Mouse (Mus musculus): ENCODE results near the gene Herc3.

Herc3 gene

DNA sequence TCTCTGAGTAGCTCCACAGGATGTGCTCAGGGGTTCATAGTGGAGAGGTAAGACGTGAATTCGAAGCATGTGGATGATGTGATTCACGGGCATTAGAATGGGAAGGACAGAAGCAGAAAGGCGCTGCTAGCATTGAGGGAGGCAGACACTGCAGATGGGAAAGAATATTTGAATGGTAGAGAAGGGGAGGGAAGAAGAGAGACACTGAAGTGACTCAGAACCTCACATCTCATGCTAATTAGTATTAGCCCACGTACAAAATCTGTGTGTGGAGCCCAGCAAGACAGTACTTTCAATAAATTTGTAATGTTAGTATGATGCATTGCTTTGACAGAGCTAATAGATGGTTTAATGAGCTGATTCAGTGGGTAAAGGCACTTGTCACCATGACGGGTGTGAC is 89.5 kb downstream of the Herc3 start:
- DNase-seq (ENCODE audit: low spot score), result no peak

DNA sequence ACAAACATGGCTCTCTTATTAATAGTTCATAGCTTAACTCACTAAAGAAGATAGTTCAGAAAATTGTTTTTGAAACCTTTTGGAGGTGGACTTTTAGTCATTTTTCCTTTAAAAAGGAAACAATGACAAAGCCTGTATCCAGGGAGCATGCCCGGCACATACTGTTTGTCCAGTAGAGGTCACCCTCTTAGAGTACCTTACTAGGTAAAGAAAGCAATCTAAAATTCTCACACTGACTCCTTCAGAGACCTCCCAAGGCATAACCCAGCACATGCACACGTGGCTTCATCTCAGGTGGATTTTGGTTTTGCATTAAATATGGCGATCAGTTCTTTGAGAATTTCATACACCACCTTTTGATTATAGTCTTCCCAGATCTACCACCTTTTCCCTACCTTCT is 90.4 kb downstream of the Herc3 start:
- no peak for DNase-seq (ENCODE audit: low spot score)

DNA sequence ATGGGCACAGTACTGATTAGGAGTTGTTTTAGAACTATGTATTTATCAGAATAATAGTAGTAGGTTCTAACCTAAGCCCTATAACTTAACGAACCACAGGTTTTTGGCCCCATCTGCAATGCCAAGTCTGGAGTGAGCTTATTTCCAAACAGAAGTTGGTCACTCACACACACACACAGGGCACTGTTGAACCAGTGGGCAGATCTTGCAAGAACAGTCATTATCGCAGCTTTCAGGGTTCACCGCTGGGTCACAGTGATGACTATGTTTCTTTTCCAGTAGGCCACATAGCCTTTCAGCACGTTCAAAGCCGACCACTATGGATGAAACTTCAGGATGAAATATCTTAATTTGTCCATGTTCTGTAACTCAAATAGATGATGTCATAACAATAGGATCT is 91.2 kb downstream of the Herc3 start:
- no peak for DNase-seq (ENCODE audit: low spot score)

DNA sequence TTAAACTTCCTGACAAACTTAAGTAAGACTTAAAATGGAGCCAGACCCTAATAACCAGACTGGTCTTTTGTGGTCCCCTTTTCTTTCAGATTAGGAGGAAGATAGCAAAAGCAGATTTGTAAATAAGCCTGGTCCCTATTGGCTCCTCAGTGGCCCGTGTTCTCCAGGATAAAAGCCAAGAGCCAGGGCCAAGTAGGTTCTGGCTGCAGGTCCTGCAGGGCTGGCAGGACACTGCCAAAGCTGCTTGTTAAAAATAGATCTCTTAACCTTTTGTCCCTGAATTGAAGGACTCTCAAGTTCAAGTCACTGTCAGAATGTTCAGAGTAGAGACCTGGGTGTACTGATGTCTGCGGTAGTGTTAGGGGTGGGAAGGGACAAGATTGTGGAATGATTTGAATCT is 96.6 kb downstream of the Herc3 start:
- no peak for DNase-seq (ENCODE audit: low spot score)

DNA sequence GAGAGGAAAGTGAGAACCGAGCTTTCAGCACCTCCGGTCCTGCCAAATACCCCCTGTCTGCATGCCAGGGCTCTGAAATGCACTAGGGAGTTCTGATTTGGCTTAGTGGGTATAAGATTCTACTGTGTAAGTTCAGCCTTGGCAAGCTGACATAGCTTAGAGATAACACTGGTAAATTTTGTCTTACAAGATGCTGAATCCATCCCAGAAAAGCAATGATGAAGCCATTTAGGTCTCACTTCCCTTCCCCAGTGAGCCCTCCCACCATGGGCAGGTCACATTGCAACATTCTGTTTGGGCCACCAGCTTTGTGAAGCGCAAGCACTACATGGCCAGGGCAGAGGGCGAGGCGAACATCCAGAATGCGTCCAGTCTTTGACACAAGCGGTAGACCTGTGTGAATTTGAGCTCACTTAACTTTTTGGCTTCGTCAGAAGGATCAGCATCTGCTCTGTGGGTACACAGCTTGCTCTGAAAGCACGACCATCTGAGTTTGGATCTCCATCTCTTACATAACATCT is 98.7 kb downstream of the Herc3 start:
- no peak for DNase-seq (ENCODE audit: low spot score)

DNA sequence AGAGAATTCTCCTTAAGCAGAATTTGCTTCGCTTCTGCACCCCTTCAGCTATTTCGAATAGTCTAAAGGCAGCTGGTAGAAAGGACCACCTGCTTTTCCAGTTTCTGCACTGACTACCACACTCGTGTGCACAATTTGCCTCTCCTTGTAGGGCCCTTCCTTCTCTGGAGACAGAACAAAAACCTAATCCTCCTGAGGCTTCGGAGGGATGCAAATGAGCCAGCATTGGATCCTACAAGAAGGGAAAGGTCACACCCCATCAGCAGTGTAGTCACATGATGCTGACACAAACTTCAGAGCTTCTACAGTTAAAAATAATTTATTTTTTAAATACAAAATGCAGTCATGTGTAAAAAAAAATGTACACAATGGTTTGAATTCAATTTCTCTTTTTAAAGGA is 99.9 kb downstream of the Herc3 start:
- DNase-seq (ENCODE audit: low spot score), result no peak

DNA sequence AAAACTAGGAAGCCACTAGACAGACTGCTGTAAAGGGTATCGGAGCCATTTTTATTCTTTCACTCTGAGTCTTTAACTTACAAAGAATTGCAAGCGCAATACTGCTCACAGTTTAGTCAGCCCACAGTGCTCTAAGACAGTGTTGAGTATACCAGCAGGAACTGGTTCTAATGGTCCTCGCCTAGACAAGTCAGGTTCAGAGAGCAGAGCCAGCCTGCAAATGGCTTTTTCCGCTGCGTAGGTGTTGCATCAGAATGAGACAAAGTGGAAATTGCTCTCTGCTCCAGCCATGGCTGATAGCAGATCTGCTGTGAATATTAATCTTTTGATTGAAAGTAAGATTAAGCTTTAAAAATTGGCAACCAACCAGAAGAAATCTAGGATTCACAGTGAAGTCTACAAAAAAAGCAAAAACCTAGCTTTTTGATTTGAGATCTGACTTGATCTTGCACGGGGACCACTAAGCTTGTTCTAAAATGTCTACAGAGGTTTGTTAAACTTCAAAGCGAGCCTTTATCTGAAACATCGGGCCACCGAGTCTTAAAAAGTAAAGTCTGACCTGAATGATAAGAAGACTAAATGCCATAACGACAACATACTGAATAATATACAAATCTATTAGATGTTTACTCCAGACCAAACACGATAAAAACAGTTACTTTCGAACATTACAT is 101.4 kb downstream of the Herc3 start:
- no peak for DNase-seq (ENCODE audit: low spot score)

DNA sequence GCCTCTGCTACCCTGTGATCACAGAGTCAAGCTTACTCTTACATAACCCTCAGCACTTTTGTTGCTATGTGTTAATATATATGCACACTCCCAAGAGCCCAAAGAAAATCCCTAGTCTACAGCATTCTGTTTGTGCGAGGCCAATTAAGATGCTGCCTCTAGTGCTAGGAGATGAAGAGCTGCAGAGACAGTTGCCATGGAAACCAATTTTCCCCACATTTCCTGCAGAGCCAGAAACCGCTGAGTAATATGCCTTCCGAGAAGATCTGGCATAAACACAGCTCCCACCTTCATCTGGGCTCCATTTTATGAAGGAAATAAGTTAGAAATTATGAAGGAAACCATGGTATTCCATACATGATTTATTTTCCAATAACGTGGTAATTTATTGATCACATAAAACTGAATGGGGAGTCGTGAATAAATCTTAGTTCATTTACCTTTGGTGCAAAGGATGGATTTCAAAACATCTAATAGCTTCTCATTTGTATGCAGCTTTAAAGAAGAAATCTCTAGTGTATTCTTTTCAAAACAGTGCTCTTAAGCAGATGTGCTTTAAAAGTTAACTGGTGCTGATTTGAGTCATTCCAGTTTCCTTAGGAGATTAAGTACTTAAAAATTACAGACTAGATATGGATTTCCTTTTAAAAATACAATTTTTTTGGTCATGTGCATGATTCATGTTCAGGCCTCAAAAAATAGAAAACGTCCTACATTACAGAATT is 102.1 kb downstream of the Herc3 start:
- no peak for DNase-seq (ENCODE audit: low spot score)

DNA sequence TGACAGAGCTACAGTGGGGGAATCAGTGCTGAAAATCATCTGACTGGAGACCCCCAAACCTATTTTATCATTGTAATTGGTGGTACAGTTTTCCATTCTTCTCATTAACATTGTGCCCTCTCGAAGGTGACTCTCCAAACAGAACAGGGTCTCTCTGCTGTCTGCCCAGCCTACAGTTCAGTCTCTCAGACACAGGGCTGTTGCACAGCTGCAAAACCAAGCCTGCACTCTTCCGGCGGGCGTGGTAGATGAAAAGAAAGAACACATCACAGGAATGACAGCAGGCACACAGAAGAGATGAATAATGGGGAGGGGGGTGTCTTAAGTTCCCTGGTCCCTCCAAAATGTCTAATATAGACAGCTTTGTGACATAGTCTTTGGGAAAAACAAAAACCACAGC is 102.9 kb downstream of the Herc3 start:
- DNase-seq (ENCODE audit: low spot score), result no peak

DNA sequence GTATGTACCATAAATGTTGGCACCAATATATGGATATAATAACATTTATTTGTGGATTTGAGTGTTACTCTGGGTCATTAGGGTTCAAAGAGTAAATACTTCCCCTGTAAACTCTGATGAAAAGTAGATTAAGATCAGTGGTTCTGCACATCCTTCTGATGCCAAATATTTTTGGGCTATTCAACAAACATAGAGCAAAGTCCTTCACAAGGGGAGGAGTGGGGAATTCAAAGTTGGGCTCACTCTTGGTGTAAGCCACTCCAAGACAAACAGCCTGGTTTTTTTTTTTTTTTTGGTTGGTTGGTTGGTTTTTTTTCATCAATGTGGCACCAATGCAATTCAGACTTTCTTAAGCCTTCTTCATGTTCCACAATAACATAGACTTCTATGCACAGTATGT is 106.5 kb downstream of the Herc3 start:
- DNase-seq (ENCODE audit: low spot score), result no peak

DNA sequence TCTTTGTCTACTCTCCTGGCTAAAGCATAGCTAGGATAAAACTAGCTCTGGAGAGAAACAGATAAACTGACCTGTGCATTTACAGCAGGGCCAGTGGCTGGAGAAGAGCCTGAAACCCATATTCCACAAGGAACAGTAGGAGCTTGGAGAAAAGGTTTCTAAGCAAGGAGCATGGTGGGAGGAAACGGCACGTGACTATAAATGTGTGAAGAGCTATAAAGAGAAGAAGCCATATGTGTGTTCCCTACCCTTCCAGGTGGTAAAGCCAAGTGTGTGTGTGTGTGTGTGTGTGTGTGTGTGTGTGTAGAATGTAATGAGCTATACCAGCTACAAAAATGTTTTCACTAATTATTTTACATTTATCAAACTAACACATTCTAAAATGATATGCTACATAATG is 111.0 kb downstream of the Herc3 start:
- no peak for DNase-seq (ENCODE audit: low spot score)

DNA sequence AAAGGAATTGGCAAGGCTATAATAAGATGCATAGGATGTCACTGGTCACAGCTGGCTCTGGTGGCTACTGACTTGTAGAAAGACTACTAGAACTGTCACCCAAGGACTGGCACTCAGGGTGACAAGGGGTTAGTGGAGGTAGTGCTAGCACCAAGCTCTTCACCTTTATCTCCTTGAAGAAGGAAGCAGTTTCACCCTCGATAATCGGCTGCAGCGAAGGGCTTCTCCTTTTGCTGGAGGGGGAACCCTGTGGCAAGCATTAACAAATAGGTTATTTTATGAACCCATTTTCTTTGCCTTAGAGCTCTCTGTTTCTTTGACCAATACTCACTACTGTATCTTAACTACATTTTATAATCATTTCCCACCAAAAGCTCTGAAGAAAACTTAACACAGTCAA is 112.7 kb downstream of the Herc3 start:
- no peak for DNase-seq (ENCODE audit: low spot score)

DNA sequence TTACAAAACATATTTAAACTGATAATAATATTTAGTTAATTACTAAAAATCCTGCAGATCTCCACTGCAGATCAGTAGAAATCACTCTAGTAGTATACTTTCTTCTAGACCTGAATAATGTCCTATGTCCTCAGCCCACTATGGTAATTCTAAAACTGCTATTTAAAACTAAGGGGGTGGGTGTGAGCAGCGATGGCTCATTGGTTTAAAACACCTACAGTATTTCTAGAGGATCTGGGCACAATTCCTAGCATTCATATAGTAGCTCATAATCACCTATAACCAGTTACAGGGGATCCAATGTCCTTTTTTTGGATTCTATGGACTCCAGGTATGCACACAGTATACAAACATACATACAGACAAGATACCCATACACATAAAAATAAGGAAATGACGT is 115.0 kb downstream of the Herc3 start:
- no peak for DNase-seq (ENCODE audit: low spot score)

DNA sequence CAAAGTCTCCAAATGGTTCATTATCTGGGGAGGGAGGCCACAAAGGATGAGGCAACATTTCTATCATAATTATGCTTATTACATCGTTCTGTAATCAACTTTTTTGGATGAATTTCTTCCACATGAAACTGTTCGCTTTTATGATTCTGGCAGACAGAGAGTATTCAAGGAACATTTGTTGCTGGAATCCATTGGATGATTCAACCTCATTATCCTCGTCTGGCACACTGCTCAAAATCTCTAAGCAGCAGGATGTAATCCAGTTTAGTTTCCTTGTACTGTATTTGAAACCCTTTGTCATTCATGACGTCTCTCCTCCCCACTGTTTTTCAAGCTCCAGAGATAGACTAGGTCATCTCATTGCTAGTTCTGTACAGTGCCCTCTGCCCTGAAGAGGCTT is 115.6 kb downstream of the Herc3 start:
- DNase-seq (ENCODE audit: low spot score), result no peak

DNA sequence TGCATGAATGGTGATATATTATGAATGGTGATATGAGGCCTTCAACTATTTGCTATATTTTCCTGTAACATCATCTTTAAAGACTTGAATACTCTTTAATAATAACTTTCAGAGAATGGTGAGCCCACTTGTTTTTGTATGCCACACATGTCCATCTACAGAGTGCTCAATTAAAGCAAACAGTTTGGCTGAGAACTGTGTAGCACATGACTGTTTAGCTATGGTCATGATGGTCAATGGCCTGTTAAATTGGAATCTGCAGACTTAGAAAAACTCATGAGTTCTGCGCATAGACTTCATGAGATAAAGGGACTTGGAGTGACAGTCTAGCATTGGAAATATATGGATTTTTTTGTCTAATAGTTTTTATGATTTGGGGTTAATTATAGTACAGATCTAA is 119.1 kb downstream of the Herc3 start:
- no peak for DNase-seq (ENCODE audit: low spot score)

DNA sequence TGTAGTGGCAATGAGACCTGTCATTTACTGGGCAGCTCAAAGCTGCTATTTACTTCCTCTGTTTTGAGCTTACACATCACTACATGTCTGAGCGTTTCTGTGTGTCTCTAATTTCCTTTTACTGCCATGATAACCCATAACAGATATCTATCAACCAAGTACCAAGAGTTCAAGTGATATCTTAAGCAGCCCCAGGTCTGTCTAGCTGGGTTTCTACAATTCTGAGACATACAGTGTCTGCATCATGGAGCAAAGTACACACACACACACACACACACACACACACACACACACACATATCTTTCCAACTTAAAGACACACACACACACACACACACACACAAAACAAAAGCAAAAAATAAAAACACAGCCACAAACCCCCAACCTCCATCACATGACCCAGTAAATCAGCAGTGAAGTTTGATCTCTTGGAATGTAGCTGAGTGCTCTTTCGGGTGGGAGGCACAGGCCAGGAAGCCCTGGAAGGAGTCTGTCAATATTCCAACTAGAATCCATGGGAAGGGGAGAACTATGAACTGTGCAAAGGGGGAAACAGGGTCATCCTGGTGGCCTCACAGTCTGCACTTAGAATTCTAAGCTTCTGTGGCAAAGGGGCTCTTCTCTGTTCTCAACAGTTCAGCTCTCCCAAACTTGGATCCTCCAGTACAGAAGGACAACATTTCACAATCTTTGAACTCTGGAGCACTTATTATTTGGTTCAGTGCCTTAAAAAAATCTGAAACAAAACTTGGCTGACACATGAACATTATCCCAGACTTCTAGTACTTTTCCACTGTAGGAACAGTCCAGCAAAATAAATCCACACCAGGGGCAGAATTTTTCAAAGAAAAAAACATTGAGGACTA is 120.1 kb downstream of the Herc3 start:
- DNase-seq (ENCODE audit: low spot score), result no peak

DNA sequence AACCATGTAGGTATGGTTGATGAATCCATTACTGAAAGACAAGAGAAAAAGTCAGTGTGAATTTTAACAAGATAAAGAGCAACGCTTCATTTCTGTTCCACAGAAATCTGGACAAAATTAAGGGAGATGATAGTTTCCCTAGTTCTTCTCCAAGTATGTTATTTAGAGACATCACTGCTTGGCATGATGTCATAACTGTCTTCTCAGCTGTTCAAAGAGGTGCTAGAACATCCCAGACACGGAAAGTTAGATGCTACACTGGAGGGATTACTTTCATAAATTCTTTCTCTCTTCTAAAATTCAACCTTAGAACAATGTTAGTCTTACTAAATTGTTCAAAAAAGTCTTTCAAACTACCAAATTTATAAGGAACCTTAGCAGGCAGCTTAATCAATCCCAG is 129.3 kb downstream of the Herc3 start:
- no peak for DNase-seq (ENCODE audit: low spot score)

DNA sequence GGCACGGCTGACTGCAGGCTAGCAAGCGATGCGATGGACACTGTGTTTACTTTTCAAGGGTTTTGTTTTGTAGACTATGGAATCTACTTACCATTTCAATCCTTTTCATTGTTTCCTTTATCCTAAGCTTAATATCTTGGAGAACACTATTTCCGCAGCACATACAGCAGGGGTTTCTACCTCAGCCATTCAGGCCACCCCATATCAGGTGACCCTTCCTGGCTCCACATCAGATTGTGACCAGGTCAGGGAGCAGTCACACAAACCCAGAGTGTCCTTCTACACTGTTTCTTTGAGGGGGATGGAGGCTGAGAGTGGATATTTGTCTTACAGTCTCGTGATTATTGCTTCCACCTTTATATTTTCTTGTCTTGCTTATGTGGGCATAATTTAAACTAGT is 131.4 kb downstream of the Herc3 start:
- DNase-seq (ENCODE audit: low spot score), result no peak

DNA sequence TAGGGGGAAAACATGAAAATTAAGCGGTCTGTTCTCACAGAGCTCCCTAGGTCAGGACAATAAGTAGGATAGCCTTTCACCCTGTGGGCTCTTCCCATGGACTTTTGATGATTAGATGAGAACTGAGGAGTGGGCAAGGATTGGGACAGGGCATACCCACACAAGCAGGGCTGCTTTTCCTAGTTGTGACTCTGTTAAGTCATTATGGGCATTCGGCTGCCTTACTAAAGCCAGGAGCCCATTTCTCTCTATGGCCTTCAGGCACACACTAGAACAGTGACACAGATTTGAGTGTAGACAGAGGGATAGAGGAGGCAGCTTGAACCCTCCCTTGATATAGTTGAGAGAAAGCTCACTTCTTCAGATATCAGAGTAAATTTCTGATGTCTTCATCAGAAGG is 132.8 kb downstream of the Herc3 start:
- DNase-seq (ENCODE audit: low spot score), result no peak

DNA sequence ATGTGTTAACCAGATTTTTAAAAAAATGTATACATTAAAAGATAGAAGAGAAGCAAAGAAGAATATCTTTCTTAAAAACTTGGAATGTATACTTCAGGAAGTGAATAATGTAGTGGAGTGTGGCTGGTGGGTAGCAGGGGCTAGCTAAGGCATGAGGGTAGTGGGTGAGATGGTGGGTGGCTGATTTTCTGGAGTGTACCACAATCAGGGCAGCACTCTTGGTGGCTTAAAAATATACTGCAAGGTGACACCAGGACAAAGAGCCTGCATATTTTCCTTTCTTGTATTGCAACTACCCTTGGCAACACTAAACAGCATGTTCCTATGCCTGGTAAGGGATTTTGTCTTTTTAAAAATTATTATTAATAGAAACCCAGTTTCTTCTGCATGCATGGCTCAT is 133.3 kb downstream of the Herc3 start:
- DNase-seq (ENCODE audit: low spot score), result no peak

DNA sequence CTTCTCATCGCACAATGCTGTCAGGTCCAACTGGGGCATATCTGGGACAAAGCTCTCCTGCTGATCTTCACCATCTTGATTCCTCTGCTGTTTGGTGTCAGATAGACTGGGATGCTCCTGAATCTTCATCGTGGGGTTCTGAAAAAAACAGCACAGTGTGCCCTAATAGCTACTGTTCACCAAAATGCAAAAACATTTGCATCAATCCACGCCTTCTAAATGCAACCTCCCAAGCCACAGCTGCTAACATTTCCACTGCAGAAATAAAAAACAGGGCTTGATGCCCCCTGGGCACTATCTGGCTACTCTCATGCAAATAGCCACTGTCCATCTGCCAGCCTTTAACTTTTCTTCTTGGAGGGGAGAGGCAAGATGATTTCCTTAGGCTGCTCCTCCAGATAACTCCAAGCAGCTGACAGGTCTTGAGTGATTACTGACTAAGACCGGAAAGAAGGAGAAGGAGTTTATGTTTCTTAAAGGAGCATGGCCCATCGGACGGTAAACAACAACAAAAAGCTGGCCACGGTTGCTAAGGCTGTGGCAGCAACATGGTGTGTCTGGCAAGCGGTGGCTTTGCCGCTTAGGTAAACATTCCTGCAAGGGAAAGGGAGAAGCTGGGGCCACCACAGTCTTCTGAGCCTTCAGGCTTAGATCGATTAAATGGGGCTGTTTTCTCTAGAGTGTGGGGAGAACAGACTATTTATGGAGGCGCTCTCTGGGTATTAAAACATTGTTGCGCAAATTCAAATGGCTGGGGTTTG is 134.0 kb downstream of the Herc3 start:
- no peak for DNase-seq (ENCODE audit: low spot score)

DNA sequence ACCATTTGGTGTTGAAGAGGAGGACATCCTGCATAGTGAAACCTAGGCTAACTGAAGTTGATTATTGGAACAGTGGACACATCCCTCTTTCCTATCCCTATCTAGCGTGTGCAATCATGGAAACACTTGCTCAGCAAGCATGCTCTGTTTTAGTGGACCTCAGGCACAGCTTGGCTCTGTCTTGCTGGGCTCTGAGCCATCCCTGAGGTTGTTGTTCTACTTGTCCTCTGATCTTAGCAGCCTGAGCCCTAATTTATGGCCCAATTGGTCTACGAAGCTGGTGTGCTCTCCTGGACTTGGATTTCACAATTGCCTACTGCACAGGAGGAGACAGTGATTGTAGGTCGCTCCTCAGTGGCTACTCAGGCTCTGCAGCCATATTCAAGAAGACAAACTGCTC is 137.0 kb downstream of the Herc3 start:
- no peak for DNase-seq (ENCODE audit: low spot score)

All from testis, postnatal 10 days (tissue).